Mouse (Mus musculus): ENCODE measurements around the gene Gpc5. TPM values are rescaled to one million over a fixed set of nuclear protein-coding genes. Genes with fewer than 3 reads are reported as not detected.

Gpc5 gene
- polyA plus RNA-seq, 1 experiment = not detected

DNA sequence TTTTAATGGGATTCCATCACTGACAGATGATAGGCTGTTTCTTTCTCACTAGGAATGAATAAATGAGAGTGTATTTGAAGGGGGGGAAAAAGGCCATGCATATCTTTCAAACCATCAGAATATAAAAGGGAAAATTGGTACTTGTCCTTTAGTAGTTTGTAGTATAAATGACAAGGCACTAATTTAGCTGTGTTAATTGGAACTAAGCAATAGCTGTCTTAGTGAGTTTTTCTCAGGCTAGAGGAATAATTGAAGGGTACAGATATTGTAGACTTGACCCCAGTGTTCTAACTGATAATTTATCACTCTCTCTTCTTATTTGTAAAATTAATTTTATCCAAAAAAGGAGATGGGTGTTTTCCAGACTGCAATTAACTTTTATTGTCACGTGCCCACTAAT, 654.0 kb downstream of the Gpc5 start:
- no peak overlapping the region for H3K4me3 ChIP-seq (ENCODE audit: low read depth, low read length)
- no peak overlapping the region for H3K27ac ChIP-seq (ENCODE audit: insufficient read depth, low read depth, low read length)
- H3K4me1 ChIP-seq (ENCODE audit: control insufficient read depth, insufficient read depth, insufficient read length, low read length) = no peaks in the 10 kb centered on the region
- no peaks in the 10 kb centered on the region for H3K36me3 ChIP-seq (ENCODE audit: control insufficient read depth, insufficient read depth, low read length)
- no peaks in the 10 kb centered on the region for H3K27me3 ChIP-seq (ENCODE audit: control insufficient read depth, insufficient read depth, low read length)
- TF ChIP-seq POLR2A (IDR thresholded peaks at IDR 0.05; ENCODE audit: low read depth, low read length) = no peak
- 82% methylated on average over 1 of the region's 1 CpGs for WGBS

DNA sequence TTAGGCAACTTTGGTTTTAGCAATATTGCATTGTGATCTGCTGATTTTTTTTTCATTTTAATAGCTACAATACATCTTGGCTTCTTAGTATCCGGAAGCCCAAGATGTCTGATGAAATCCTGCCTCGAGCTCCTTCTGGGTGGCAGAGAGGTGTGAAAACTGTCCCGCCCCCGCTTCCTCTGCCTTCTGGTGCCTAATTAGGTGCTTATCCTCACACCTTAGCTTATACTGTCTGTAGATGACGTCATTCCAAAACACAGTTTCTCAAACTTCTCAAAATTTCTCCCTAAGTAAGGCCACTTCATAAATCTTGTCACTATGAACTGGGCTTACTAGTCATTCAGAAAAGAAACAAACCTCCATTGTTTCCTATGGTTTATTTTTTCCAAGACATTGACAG, 668.2 kb downstream of the Gpc5 start:
- Histone ChIP-seq H3K27me3 (ENCODE audit: control insufficient read depth, insufficient read depth, low read length) (no peaks in the 10 kb centered on the region), H3K36me3 (ENCODE audit: control insufficient read depth, insufficient read depth, low read length) (no peaks in the 10 kb centered on the region), H3K4me1 (ENCODE audit: control insufficient read depth, insufficient read depth, insufficient read length, low read length) (no peaks in the 10 kb centered on the region), H3K27ac (ENCODE audit: insufficient read depth, low read depth, low read length) (no peak overlapping the region), H3K4me3 (ENCODE audit: low read depth, low read length) (no peak overlapping the region)
- no peak for TF ChIP-seq POLR2A (IDR thresholded peaks at IDR 0.05; ENCODE audit: low read depth, low read length)
- no peak for TF ChIP-seq CTCF (IDR thresholded peaks at IDR 0.05; ENCODE audit: extremely low read depth, insufficient read length, insufficient replicate concordance, low read depth, low read length)
- WGBS = 65% methylated on average over 5 of the region's 5 CpGs

DNA sequence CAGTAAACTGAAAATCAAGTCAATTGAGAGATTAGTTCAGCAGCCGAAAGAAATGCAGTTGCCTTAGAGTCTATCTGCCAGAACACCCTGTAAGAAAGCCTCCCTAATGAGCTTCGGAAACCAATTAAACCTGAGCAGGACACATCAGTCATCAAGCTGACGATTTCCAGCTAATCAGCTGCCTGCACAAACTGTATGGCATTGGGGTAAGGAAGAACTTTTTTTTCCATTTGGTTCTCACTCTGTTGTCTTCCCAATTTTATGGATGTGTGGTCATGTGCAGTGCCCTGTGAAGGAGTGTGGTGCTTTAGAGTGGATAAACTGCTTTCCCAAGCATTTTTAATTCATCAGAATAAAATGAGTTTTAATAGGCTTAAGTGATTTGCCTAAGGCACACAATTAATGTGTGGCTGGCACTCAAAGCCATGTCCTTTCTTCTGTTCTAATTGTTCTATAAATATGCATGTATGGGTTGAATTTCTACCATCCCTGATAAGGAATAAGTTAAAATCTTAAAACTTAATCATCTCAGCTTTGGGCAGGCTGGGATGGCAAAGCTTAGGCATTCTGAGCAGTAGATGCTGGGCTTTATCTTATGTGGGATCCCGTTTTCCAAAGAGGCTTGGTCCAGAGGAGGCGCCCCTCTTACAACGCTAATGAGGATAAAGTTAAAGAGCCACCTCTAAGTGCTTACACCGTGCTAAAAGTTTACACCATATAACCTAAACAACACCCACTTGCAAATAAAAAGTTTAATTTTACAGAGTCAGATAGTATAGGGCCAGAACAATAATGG, 687.6 kb downstream of the Gpc5 start:
- Histone ChIP-seq H3K4me1 (ENCODE audit: control insufficient read depth, insufficient read depth, insufficient read length, low read length) (no peaks in the 10 kb centered on the region), H3K27ac (ENCODE audit: insufficient read depth, low read depth, low read length) (no peak overlapping the region), H3K36me3 (ENCODE audit: control insufficient read depth, insufficient read depth, low read length) (no peaks in the 10 kb centered on the region), H3K4me3 (ENCODE audit: low read depth, low read length) (no peak overlapping the region), H3K27me3 (ENCODE audit: control insufficient read depth, insufficient read depth, low read length) (no peaks in the 10 kb centered on the region)
- WGBS = 74% methylated on average over 7 of the region's 7 CpGs
- no peak for TF ChIP-seq CTCF (IDR thresholded peaks at IDR 0.05; ENCODE audit: extremely low read depth, insufficient read length, insufficient replicate concordance, low read depth, low read length)
- TF ChIP-seq POLR2A (IDR thresholded peaks at IDR 0.05; ENCODE audit: low read depth, low read length) = no peak

DNA sequence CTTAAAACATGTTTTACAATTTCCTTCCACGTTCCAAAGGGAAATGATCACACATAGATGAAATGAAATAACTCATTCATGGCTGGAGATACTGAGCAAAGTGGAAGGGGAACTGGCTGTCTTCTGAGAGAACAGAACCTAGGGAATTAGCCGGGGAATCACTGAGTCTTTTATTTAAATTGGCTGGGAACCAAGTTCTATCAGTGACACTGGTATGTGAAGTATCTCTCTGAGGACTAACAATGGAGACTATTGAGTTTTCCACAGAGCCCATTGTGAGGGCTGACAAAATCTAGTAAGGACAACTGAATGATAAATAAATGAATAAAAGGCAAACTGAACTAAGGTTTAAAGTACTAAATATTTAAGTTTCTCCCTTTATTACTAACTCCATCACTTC, 712.7 kb downstream of the Gpc5 start:
- Histone ChIP-seq H3K4me3 (ENCODE audit: low read depth, low read length) (no peak overlapping the region), H3K4me1 (ENCODE audit: control insufficient read depth, insufficient read depth, insufficient read length, low read length) (no peaks in the 10 kb centered on the region), H3K27ac (ENCODE audit: insufficient read depth, low read depth, low read length) (no peak overlapping the region), H3K36me3 (ENCODE audit: control insufficient read depth, insufficient read depth, low read length) (no peaks in the 10 kb centered on the region), H3K27me3 (ENCODE audit: control insufficient read depth, insufficient read depth, low read length) (no peaks in the 10 kb centered on the region)
- TF ChIP-seq POLR2A (IDR thresholded peaks at IDR 0.05; ENCODE audit: low read depth, low read length) (no peak), CTCF (IDR thresholded peaks at IDR 0.05; ENCODE audit: extremely low read depth, insufficient read length, insufficient replicate concordance, low read depth, low read length) (no peak)
- WGBS = 22% methylated on average over 2 of the region's 2 CpGs

DNA sequence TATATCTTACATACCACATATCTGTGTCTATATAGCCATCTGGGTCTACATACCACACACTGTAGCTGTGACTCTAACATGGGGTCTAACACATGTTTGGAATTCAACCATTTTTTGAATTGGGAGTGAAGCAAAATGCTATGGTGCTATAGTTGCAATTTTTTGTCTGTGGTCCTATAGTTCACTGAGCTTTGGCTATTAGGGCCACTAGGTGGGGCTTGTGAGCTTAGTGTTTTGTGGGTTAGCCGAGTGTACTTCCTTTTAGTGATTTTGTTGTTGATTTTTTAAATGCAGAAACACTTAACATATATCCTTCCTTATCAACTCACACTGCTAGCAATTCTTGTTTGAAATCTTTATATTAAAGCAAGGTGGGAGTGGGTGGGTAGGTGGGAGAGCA, 727.0 kb downstream of the Gpc5 start:
- H3K4me1 ChIP-seq (ENCODE audit: control insufficient read depth, insufficient read depth, insufficient read length, low read length) = no peaks in the 10 kb centered on the region
- no peaks in the 10 kb centered on the region for H3K27me3 ChIP-seq (ENCODE audit: control insufficient read depth, insufficient read depth, low read length)
- no peaks in the 10 kb centered on the region for H3K36me3 ChIP-seq (ENCODE audit: control insufficient read depth, insufficient read depth, low read length)
- no peak overlapping the region for H3K27ac ChIP-seq (ENCODE audit: insufficient read depth, low read depth, low read length)
- WGBS = 11% methylated on average over 1 of the region's 1 CpGs
- no peak for TF ChIP-seq POLR2A (IDR thresholded peaks at IDR 0.05; ENCODE audit: low read depth, low read length)
- no peak for TF ChIP-seq CTCF (IDR thresholded peaks at IDR 0.05; ENCODE audit: extremely low read depth, insufficient read length, insufficient replicate concordance, low read depth, low read length)
- H3K4me3 ChIP-seq (ENCODE audit: low read depth, low read length) = no peak overlapping the region

DNA sequence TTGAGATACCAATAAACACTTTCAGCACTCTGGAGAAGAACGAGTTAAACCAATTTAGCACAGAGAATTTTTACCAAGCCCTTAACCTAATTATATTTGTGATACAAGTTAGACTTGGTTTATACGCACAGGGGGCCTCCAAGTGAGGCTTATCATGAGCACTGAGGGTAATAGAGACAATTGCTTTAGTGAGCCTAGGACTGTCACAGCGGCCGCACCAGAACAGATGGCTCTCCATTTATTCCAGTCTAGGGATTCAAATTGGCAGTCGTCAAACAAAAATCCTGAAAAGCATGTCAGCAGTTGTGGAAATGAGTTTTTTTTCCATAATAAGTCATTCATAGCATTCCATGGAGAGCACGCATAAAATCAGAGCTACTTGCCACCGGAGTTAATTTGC, 729.6 kb downstream of the Gpc5 start:
- Histone ChIP-seq H3K4me1 (ENCODE audit: control insufficient read depth, insufficient read depth, insufficient read length, low read length) (no peaks in the 10 kb centered on the region), H3K4me3 (ENCODE audit: low read depth, low read length) (no peak overlapping the region), H3K27me3 (ENCODE audit: control insufficient read depth, insufficient read depth, low read length) (no peaks in the 10 kb centered on the region), H3K27ac (ENCODE audit: insufficient read depth, low read depth, low read length) (no peak overlapping the region), H3K36me3 (ENCODE audit: control insufficient read depth, insufficient read depth, low read length) (no peaks in the 10 kb centered on the region)
- TF ChIP-seq CTCF (IDR thresholded peaks at IDR 0.05; ENCODE audit: extremely low read depth, insufficient read length, insufficient replicate concordance, low read depth, low read length) (no peak), POLR2A (IDR thresholded peaks at IDR 0.05; ENCODE audit: low read depth, low read length) (no peak)
- WGBS = 82% methylated on average over 7 of the region's 7 CpGs

DNA sequence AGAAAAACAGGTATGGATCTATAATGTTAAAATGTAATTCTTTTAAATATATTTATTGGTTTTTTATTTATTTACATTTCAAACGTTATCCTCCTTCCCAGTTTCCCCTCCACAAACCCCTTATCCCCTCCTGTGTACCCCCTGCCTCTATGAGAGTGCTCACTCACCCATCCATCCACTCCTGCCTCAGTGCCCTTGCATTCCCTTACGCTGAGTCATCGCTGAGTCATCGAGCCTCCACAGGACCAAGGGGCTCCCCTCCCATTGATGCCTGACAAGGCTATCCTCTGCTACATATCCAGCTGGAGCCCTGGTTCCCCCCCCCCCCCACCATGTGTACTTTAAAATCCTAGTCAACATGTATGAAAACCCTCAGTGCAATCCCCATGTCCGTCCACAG, 738.5 kb downstream of the Gpc5 start:
- Histone ChIP-seq H3K36me3 (ENCODE audit: control insufficient read depth, insufficient read depth, low read length) (no peaks in the 10 kb centered on the region), H3K27ac (ENCODE audit: insufficient read depth, low read depth, low read length) (no peak overlapping the region), H3K4me1 (ENCODE audit: control insufficient read depth, insufficient read depth, insufficient read length, low read length) (no peaks in the 10 kb centered on the region), H3K27me3 (ENCODE audit: control insufficient read depth, insufficient read depth, low read length) (no peaks in the 10 kb centered on the region), H3K4me3 (ENCODE audit: low read depth, low read length) (no peak overlapping the region)
- WGBS = 52% methylated on average over 5 of the region's 5 CpGs
- TF ChIP-seq CTCF (IDR thresholded peaks at IDR 0.05; ENCODE audit: extremely low read depth, insufficient read length, insufficient replicate concordance, low read depth, low read length) = no peak
- TF ChIP-seq POLR2A (IDR thresholded peaks at IDR 0.05; ENCODE audit: low read depth, low read length) = no peak
